Mouse (Mus musculus) midbrain, embryonic 14.5 days (tissue): ENCODE results near the gene Fbf1. TPM values are rescaled to one million over a fixed set of nuclear protein-coding genes. Genes with fewer than 3 reads are reported as not detected.

Experiments
- ATAC-seq: fragments of 200-750 bp; cut with Nextera tagmentation; 2 replicates; pipeline ENCODE4 v1.8.0; 2017; ENCODE audit warnings: moderate number of reproducible peaks, moderate library complexity; ENCODE audit not compliant: low FRiP score, low TSS enrichment
- DNase-seq: peaks from one replicate; pipeline ENCODE4 v3.0.0-alpha.2; 2015
- H3K27ac ChIP-seq: fragments of 300-500 bp; sonication (generic); replicated peaks from 2 replicates; pipeline ENCODE4 v1.5.1; 2014; ENCODE audit warnings: mild to moderate bottlenecking, low read depth, low read length, moderate library complexity
- H3K27me3 ChIP-seq: fragments of 300-500 bp; sonication (generic); 2 replicates; pipeline ENCODE4 v1.6.1; 2014; ENCODE audit warnings: low read length, control low read depth, mixed read lengths; ENCODE audit not compliant: control insufficient read depth, insufficient read depth
- H3K36me3 ChIP-seq: fragments of 300-500 bp; sonication (generic); 2 replicates; pipeline ENCODE4 v1.6.1; 2014; ENCODE audit warnings: low read length, control low read depth; ENCODE audit not compliant: control insufficient read depth, insufficient read depth
- H3K4me1 ChIP-seq: fragments of 300-500 bp; sonication (generic); 2 replicates; pipeline ENCODE4 v1.6.1; 2014; ENCODE audit warnings: mild to moderate bottlenecking, antibody characterized with exemption, low read length, control low read depth; ENCODE audit not compliant: control insufficient read depth, insufficient read depth
- H3K4me2 ChIP-seq: fragments of 300-500 bp; sonication (generic); 2 replicates; pipeline ENCODE4 v1.6.1; 2014; ENCODE audit warnings: mild to moderate bottlenecking, low read length, moderate library complexity
- H3K4me3 ChIP-seq: fragments of 300-500 bp; sonication (generic); replicated peaks from 2 replicates; pipeline ENCODE4 v1.5.1; 2014; ENCODE audit warnings: low read depth, low read length
- H3K9ac ChIP-seq: fragments of 300-500 bp; sonication (generic); replicated peaks from 2 replicates; pipeline ENCODE4 v1.6.1; 2014; ENCODE audit warnings: mild to moderate bottlenecking, low read length, moderate library complexity
- H3K9me3 ChIP-seq: fragments of 300-500 bp; sonication (generic); 2 replicates; pipeline ENCODE4 v1.6.1; 2016; ENCODE audit warnings: low read length, control low read depth, mixed read lengths; ENCODE audit not compliant: control insufficient read depth
- WGBS: fragments of 180-500 bp; shearing (Covaris S2); extraction: QIAGEN DNeasy Blood & Tissue Kit; methylation state at CpG from one replicate; pipeline ENCODE4 v1.1.7; 2014; 5-methylcytosine and 5-hydroxymethylcytosine counted together
- polyA plus RNA-seq: library from polyadenylated mRNA; unstranded; fragments of >200 nt; fragmentation: Nextera tagmentation; extraction: Ambion mirVana; gene quantifications from 2 replicates; pipeline ENCODE4 v1.2.1, GENCODE M21; 2014

Fbf1 gene
- polyA plus RNA-seq, 1 experiment from 2014 or later, result 58.9 TPM

GRCm38 (mm10) chr11:116206678-116207077 lies 38.7 kb upstream of the Fbf1 start:
- Histone ChIP-seq H3K4me1 (no peaks in the 10 kb centered on the region), H3K4me2 (no peak overlapping the region), H3K4me3 (no peak overlapping the region), H3K9me3 (no peaks in the 10 kb centered on the region), H3K36me3 (peaks cover 26% of the 10 kb centered on the region), H3K9ac (no peak overlapping the region), H3K27ac (no peak overlapping the region), H3K27me3 (no peaks in the 10 kb centered on the region)
- ATAC-seq (no peak), DNase-seq (no peak)
- WGBS, result 85% methylated on average over 4 of the region's 4 CpGs

GRCm38 (mm10) chr11:116203150-116203549 lies 35.2 kb upstream of the Fbf1 start:
- Histone ChIP-seq H3K9me3 (no peaks in the 10 kb centered on the region), H3K27ac (no peak overlapping the region), H3K27me3 (no peaks in the 10 kb centered on the region), H3K4me2 (no peak overlapping the region), H3K4me3 (no peak overlapping the region), H3K9ac (no peak overlapping the region), H3K36me3 (peaks cover 24% of the 10 kb centered on the region), H3K4me1 (peaks cover 3% of the 10 kb centered on the region; the same call in 1 of the 2 replicates)
- 92% methylated on average over 3 of the region's 3 CpGs for WGBS
- ATAC-seq (no peak), DNase-seq (no peak)

GRCm38 (mm10) chr11:116201151-116201550 lies 33.2 kb upstream of the Fbf1 start:
- no peak overlapping the region for H3K4me2 ChIP-seq
- H3K27ac ChIP-seq, result no peak overlapping the region
- H3K36me3 ChIP-seq, result peaks cover 14% of the 10 kb centered on the region
- no peak overlapping the region for H3K4me3 ChIP-seq
- no peaks in the 10 kb centered on the region for H3K27me3 ChIP-seq
- H3K9ac ChIP-seq, result no peak overlapping the region
- no peak for DNase-seq
- 88% methylated on average over 2 of the region's 2 CpGs for WGBS
- no peak for ATAC-seq
- no peaks in the 10 kb centered on the region for H3K9me3 ChIP-seq
- H3K4me1 ChIP-seq, result peaks cover 11% of the 10 kb centered on the region

- whole genome bisulfite sequencing, result under 1% methylated on average over 61 of the region's 62 CpGs
These were observed 30.9 kb upstream of the Fbf1 start, which contains the start of the genes Ten1 and Acox1 for GRCm38 (mm10) chr11:116198639-116199531. Ten1 (plus strand) TSS chr11:116198855. Acox1 (minus strand) TSS chr11:116199045.

GRCm38 (mm10) chr11:116198132-116198531 lies 30.2 kb upstream of the Fbf1 start:
- 25% methylated on average over 13 of the region's 13 CpGs for WGBS
- Histone ChIP-seq H3K27ac (peak overlapping the region; percentile 99), H3K9ac (peak overlapping the region; percentile 85), H3K27me3 (no peaks in the 10 kb centered on the region), H3K4me2 (peak overlapping the region; percentile 57), H3K9me3 (no peaks in the 10 kb centered on the region), H3K4me3 (peak overlapping the region; percentile 75), H3K4me1 (peaks cover 11% of the 10 kb centered on the region), H3K36me3 (peaks cover 4% of the 10 kb centered on the region; the same call in 1 of the 2 replicates)
- DNase-seq (no peak), ATAC-seq (0 out of 2 replicates have a peak, but pooled peaks have one; percentile 2)

More at GRCm38 (mm10) chr11:116198639-116199531, 30.9 kb upstream of the Fbf1 start, which contains the start of the genes Ten1 and Acox1:
- peak; percentile 98 for ATAC-seq
- peak; percentile 99 for DNase-seq
- H3K27ac ChIP-seq, result peak within 1 kb of the TSS; percentile 99
- H3K36me3 ChIP-seq, result peaks cover 4% of the 10 kb centered on the region; the same call in 1 of the 2 replicates
- peak within 1 kb of the TSS; percentile 75 for H3K4me3 ChIP-seq
- no peaks in the 10 kb centered on the region for H3K27me3 ChIP-seq
- peak within 1 kb of the TSS; percentile 85 for H3K9ac ChIP-seq
- no peaks in the 10 kb centered on the region for H3K9me3 ChIP-seq
- H3K4me2 ChIP-seq, result peak within 1 kb of the TSS; percentile 57
- peaks cover 11% of the 10 kb centered on the region for H3K4me1 ChIP-seq

- Histone ChIP-seq H3K27me3 (no peaks in the 10 kb centered on the region), H3K4me3 (peak overlapping the region; percentile 75), H3K4me1 (peaks cover 11% of the 10 kb centered on the region), H3K27ac (no peak overlapping the region), H3K4me2 (peak overlapping the region; percentile 57), H3K9me3 (no peaks in the 10 kb centered on the region), H3K9ac (peak overlapping the region; percentile 85; the same call in 1 of the 2 replicates), H3K36me3 (peaks cover 4% of the 10 kb centered on the region; the same call in 1 of the 2 replicates)
- WGBS, result 92% methylated on average over 6 of the region's 6 CpGs
- ATAC-seq, result no peak
- DNase-seq, result no peak
These were observed 29.6 kb upstream of the Fbf1 start for GRCm38 (mm10) chr11:116197584-116197906.

- WGBS, result 92% methylated on average over 18 of the region's 18 CpGs
- peaks cover 11% of the 10 kb centered on the region for H3K4me1 ChIP-seq
These were observed 29.1 kb upstream of the Fbf1 start for GRCm38 (mm10) chr11:116196866-116197583.

GRCm38 (mm10) chr11:116196336-116196735 lies 28.4 kb upstream of the Fbf1 start:
- ATAC-seq, result no peak
- no peak for DNase-seq
- Histone ChIP-seq H3K4me1 (peaks cover 11% of the 10 kb centered on the region), H3K27me3 (no peaks in the 10 kb centered on the region), H3K4me2 (no peak overlapping the region), H3K9me3 (no peaks in the 10 kb centered on the region), H3K4me3 (no peak overlapping the region), H3K9ac (no peak overlapping the region), H3K27ac (no peak overlapping the region), H3K36me3 (peaks cover 9% of the 10 kb centered on the region; the same call in 1 of the 2 replicates)
- WGBS, result 90% methylated on average over 3 of the region's 3 CpGs

More at GRCm38 (mm10) chr11:116196866-116197583, 29.1 kb upstream of the Fbf1 start:
- Histone ChIP-seq H3K27me3 (no peaks in the 10 kb centered on the region), H3K36me3 (peaks cover 6% of the 10 kb centered on the region; the same call in 1 of the 2 replicates), H3K4me3 (peak overlapping the region; percentile 75; the same call in 1 of the 2 replicates), H3K27ac (no peak overlapping the region), H3K9ac (no peak overlapping the region), H3K9me3 (no peaks in the 10 kb centered on the region), H3K4me2 (peak overlapping the region; percentile 57)
- DNase-seq (no peak), ATAC-seq (no peak)
